In the genomic region with DNA sequence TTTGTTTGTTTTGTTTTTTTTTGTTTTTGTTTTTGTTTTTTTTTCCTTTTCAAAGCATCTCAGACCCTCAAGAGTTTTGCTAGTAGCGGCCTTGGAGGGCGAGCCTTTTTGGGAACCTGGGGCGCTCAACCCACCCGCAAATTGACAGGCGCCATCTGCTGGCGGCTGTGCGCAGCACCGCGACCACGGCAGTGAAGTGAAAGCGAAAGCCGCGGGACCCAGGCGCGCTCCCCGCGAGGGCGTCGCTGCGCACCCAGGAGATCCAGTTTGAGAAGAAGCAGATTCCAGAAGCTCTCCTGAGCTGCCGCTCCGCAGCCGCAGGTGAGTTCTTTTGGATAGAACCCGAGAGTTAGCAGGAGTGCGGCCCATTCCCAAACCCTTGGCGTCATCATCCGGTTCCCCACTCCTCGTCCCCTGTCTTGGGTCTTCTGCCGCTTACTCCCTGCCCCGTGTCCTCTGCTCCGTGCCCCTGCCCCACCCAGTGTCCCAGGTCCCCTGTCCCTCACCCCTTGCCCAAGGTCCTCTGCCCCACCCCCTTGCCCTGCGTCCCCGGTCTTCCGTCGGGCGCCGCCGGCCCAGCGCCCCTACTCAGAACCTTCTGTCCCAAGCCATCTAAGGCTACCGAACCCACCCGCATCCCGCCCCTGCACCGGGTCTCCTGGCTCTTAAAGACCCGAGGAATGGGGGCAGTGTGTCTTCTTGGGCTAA, we compare ENCODE assay signal across 8 mouse cellular contexts. TPM values are rescaled to one million over a fixed set of nuclear protein-coding genes. Genes with fewer than 3 reads are reported as not detected.
DNase-seq lines count a peak whose midpoint lies in the region; ATAC-seq and TF ChIP-seq lines count a peak whose summit lies in the region.

No protein-coding gene starts in this region.

- H3K27me3 ChIP-seq in forebrain, embryonic 16.5 days (replicated peaks; ENCODE audit: control insufficient read depth, insufficient read depth, low read length): peaks cover 22% of the 10 kb centered on the region
- peaks cover 10% of the 10 kb centered on the region; the same call in 1 of the 2 replicates for H3K27me3 ChIP-seq in neural tube, embryonic 14.5 days (ENCODE audit: control insufficient read depth, insufficient read depth, low read length)
- H3K27me3 ChIP-seq in testis, adult 2 months (ENCODE audit: control insufficient read depth, insufficient read depth, low read length): no peaks in the 10 kb centered on the region

- H3K4me3 ChIP-seq in ES-E14 (ENCODE audit: insufficient read depth in 1 of 2, low read depth in 1 of 2, low read length in 2 of 2, poor library complexity in 1 of 2, severe bottlenecking in 1 of 2): peak overlapping the region; percentile 49 to 59
- peak overlapping the region; percentile 66 for H3K4me3 ChIP-seq in forebrain, embryonic 16.5 days (replicated peaks; ENCODE audit: low read length)
- H3K4me3 ChIP-seq in lung, adult 2 months (replicated peaks; ENCODE audit: extremely low read depth, low read depth, low read length): peak overlapping the region; percentile 95
- H3K4me3 ChIP-seq in neural tube, embryonic 14.5 days (ENCODE audit: low read depth, low read length): peak overlapping the region; percentile 52
- H3K4me3 ChIP-seq in testis, adult 2 months (ENCODE audit: control insufficient read depth, low read depth, low read length): peak overlapping the region; percentile 87

- peak overlapping the region; percentile 68 for H3K9ac ChIP-seq in ES-E14 (ENCODE audit: insufficient read depth, low read depth, low read length, poor library complexity, severe bottlenecking)
- peak overlapping the region; percentile 66 for H3K9ac ChIP-seq in forebrain, embryonic 16.5 days (replicated peaks; ENCODE audit: low read depth, low read length)
- H3K9ac ChIP-seq in neural tube, embryonic 14.5 days (replicated peaks; ENCODE audit: low read depth, low read length): peak overlapping the region; percentile 44; the same call in 1 of the 2 replicates

- H3K4me2 ChIP-seq in forebrain, embryonic 16.5 days (ENCODE audit: low read length): peak overlapping the region; percentile 79
- H3K4me2 ChIP-seq in neural tube, embryonic 14.5 days (ENCODE audit: low read depth, low read length): peak overlapping the region; percentile 70

- WGBS in forebrain, embryonic 16.5 days: under 1% methylated on average over 44 of the region's 44 CpGs
- under 1% methylated on average over 44 of the region's 44 CpGs for WGBS in lung, adult 2 months
- under 1% methylated on average over 44 of the region's 44 CpGs for WGBS in neural tube, embryonic 14.5 days

- peaks cover 0 to 11% of the 10 kb centered on the region in 2 experiments; a peak in 1 of 4 replicates for H3K4me1 ChIP-seq in ES-E14 (ENCODE audit: control insufficient read depth in 2 of 2, insufficient read depth in 2 of 2, low read length in 2 of 2, poor library complexity in 1 of 2)
- peaks cover 6% of the 10 kb centered on the region for H3K4me1 ChIP-seq in forebrain, embryonic 16.5 days (replicated peaks; ENCODE audit: control insufficient read depth, insufficient read depth, low read length)
- peaks cover 7% of the 10 kb centered on the region for H3K4me1 ChIP-seq in lung, adult 2 months (ENCODE audit: control insufficient read depth, insufficient read depth, low read length)
- no peaks in the 10 kb centered on the region for H3K4me1 ChIP-seq in neural tube, embryonic 14.5 days (ENCODE audit: control insufficient read depth, insufficient read depth, low read length)
- H3K4me1 ChIP-seq in testis, adult 2 months (ENCODE audit: control insufficient read depth, insufficient read depth, low read length): no peaks in the 10 kb centered on the region; the same call in 1 of the 2 replicates

- in situ Hi-C loops in ES-E14 (cut with MboI; ENCODE audit: low sequenced_read_pairs in 2 of 2, unreplicated experiment in 2 of 2): no loop called here

- H3K36me3 ChIP-seq in ES-E14 (ENCODE audit: control insufficient read depth, insufficient read depth, low read length, poor library complexity, severe bottlenecking): no peaks in the 10 kb centered on the region
- H3K36me3 ChIP-seq in forebrain, embryonic 16.5 days (ENCODE audit: control insufficient read depth, insufficient read depth): no peaks in the 10 kb centered on the region
- H3K36me3 ChIP-seq in neural tube, embryonic 14.5 days (ENCODE audit: control insufficient read depth, insufficient read depth, low read length): no peaks in the 10 kb centered on the region
- no peaks in the 10 kb centered on the region for H3K36me3 ChIP-seq in testis, adult 2 months (ENCODE audit: control insufficient read depth, insufficient read depth, low read length)

- H3K27ac ChIP-seq in ES-E14 (ENCODE audit: insufficient read depth, low read depth, low read length, poor library complexity, severe bottlenecking): no peak overlapping the region
- no peak overlapping the region for H3K27ac ChIP-seq in forebrain, embryonic 16.5 days (ENCODE audit: low read length)
- H3K27ac ChIP-seq in neural tube, embryonic 14.5 days (ENCODE audit: low read depth, low read length): no peak overlapping the region
- no peak overlapping the region for H3K27ac ChIP-seq in testis, adult 2 months (ENCODE audit: control insufficient read depth, insufficient read depth, low read depth, low read length)

- ATAC-seq in forebrain, embryonic 16.5 days: peak; percentile 74
- 0 out of 2 replicates have a peak, but pooled peaks have one; percentile 49 for ATAC-seq in neural tube, embryonic 14.5 days (ENCODE audit: low read depth)

- peak; percentile 61 for DNase-seq in ES-E14 (ENCODE audit: low read depth, low spot score)
- peak; percentile 83 to 88 for DNase-seq in cerebellum, adult 18-20 months
- peak; percentile 94 for DNase-seq in heart, postnatal 4 days
- peak; percentile 60 to 85 for DNase-seq in layer of hippocampus, adult 8-10 months (ENCODE audit: low spot score in 2 of 2)
- DNase-seq in lung, adult 2 months: peak; percentile 93

- peak; percentile 74 for TF ChIP-seq CTCF in lung, adult 2 months (IDR thresholded peaks at IDR 0.05; ENCODE audit: insufficient read depth, low read length)
- TF ChIP-seq CTCF in testis, adult 2 months (IDR thresholded peaks at IDR 0.05; ENCODE audit: control insufficient read depth, insufficient read depth, insufficient replicate concordance, low read depth, low read length): peak; percentile 76

- no peaks in the 10 kb centered on the region for H3K9me3 ChIP-seq in ES-E14 (ENCODE audit: control insufficient read depth, insufficient read depth, low read depth, low read length)
- no peaks in the 10 kb centered on the region for H3K9me3 ChIP-seq in forebrain, embryonic 16.5 days (ENCODE audit: control insufficient read depth, low read length)
- no peaks in the 10 kb centered on the region for H3K9me3 ChIP-seq in neural tube, embryonic 14.5 days (ENCODE audit: control insufficient read depth, low read length)

- peak; percentile 72; the same call in 1 of the 2 replicates for TF ChIP-seq POLR2A in lung, adult 2 months (IDR thresholded peaks at IDR 0.05; ENCODE audit: borderline replicate concordance, extremely low read depth, low read depth, low read length)
- no peak for TF ChIP-seq POLR2A in testis, adult 2 months (IDR thresholded peaks at IDR 0.05; ENCODE audit: control insufficient read depth, low read depth, low read length)

TF ChIP-seq in ES-E14, 5 proteins besides CTCF, POLR2A, EP300 and RAD21 (continues in another document):
- no peak for TF ChIP-seq HCFC1 (IDR thresholded peaks at IDR 0.05; ENCODE audit: borderline replicate concordance, insufficient read depth, low read length)
- TF ChIP-seq ZNF384 (IDR thresholded peaks at IDR 0.05; ENCODE audit: low read depth, low read length): no peak

RNA-seq across cellular contexts. Expression of a gene that starts 1.1 kb away (rescaled TPM):
- total RNA-seq in ES-E14 (2012; rRNA removed): 4.0 and 5.1 TPM in 2 replicates
- 1.6 and 2.6 TPM in 2 replicates for polyA plus RNA-seq in forebrain, embryonic 16.5 days (2015; fragmentation: Nextera tagmentation; extraction: Ambion mirVana)
- 10 to 100 TPM; 10.7 to 12.3 TPM for total RNA-seq in heart, postnatal 4 days (2021)
- total RNA-seq in layer of hippocampus, adult 8-10 months (2022): 10 to 100 TPM; 12.3 to 18.1 (median 15.9) TPM
- 68.8 and 70.9 TPM in 2 replicates for polyA plus RNA-seq in lung, adult 2 months (2012; rRNA removed)
- polyA plus RNA-seq in neural tube, embryonic 14.5 days (2014; fragmentation: Nextera tagmentation; extraction: Ambion mirVana): 0.70 and 0.90 TPM in 2 replicates
- 1.3 and 2.0 TPM in 2 replicates for polyA plus RNA-seq in testis, adult 2 months (2012; rRNA removed)

RNA-seq across cellular contexts. Expression of a gene that starts 6.9 kb away (rescaled TPM):
- 3.2 and 7.4 TPM in 2 replicates for total RNA-seq in ES-E14 (2012; rRNA removed)
- polyA plus RNA-seq in forebrain, embryonic 16.5 days (2015; fragmentation: Nextera tagmentation; extraction: Ambion mirVana): 1.5 and 2.5 TPM in 2 replicates
- 1 to 10 TPM; 3.7 to 7.0 TPM for total RNA-seq in heart, postnatal 4 days (2021)
- total RNA-seq in layer of hippocampus, adult 8-10 months (2022): 10 to 100 TPM in 2 of 4 experiments, 1 to 10 TPM in 2; 3.8 to 18.8 (median 10.0) TPM
- polyA plus RNA-seq in lung, adult 2 months (2012; rRNA removed): 112 and 130 TPM in 2 replicates
- 0.76 and 3.5 TPM in 2 replicates for polyA plus RNA-seq in neural tube, embryonic 14.5 days (2014; fragmentation: Nextera tagmentation; extraction: Ambion mirVana)
- polyA plus RNA-seq in testis, adult 2 months (2012; rRNA removed): 2.0 and 2.3 TPM in 2 replicates

RNA-seq across cellular contexts. Expression of a gene that starts 16.9 kb away (rescaled TPM):
- total RNA-seq in ES-E14 (2012; rRNA removed): 3.8 and 4.1 TPM in 2 replicates
- 0.43 and 1.5 TPM in 2 replicates for polyA plus RNA-seq in forebrain, embryonic 16.5 days (2015; fragmentation: Nextera tagmentation; extraction: Ambion mirVana)
- 1 to 10 TPM; 2.5 to 3.8 TPM for total RNA-seq in heart, postnatal 4 days (2021)
- total RNA-seq in layer of hippocampus, adult 8-10 months (2022): 1 to 10 TPM; 3.9 to 9.0 (median 5.8) TPM
- polyA plus RNA-seq in lung, adult 2 months (2012; rRNA removed): 83.8 and 99.1 TPM in 2 replicates
- polyA plus RNA-seq in neural tube, embryonic 14.5 days (2014; fragmentation: Nextera tagmentation; extraction: Ambion mirVana): 0.63 and 1.3 TPM in 2 replicates
- polyA plus RNA-seq in testis, adult 2 months (2012; rRNA removed): 1.7 TPM in 2 replicates

RNA-seq across cellular contexts. Expression of a gene that starts 17.1 kb away (rescaled TPM):
- 13.9 and 23.1 TPM in 2 replicates for total RNA-seq in ES-E14 (2012; rRNA removed)
- 1.9 and 2.6 TPM in 2 replicates for polyA plus RNA-seq in forebrain, embryonic 16.5 days (2015; fragmentation: Nextera tagmentation; extraction: Ambion mirVana)
- 1 to 10 TPM; 4.8 to 5.4 TPM for total RNA-seq in heart, postnatal 4 days (2021)
- total RNA-seq in layer of hippocampus, adult 8-10 months (2022): 10 to 100 TPM in 1 of 4 experiments, 1 to 10 TPM in 3; 2.5 to 10.6 (median 5.8) TPM
- 45.1 and 46.3 TPM in 2 replicates for polyA plus RNA-seq in lung, adult 2 months (2012; rRNA removed)
- polyA plus RNA-seq in neural tube, embryonic 14.5 days (2014; fragmentation: Nextera tagmentation; extraction: Ambion mirVana): 0.68 and 2.0 TPM in 2 replicates
- polyA plus RNA-seq in testis, adult 2 months (2012; rRNA removed): 1.5 TPM in 2 replicates

RNA-seq across cellular contexts. Expression of a gene that starts 34.2 kb away (rescaled TPM):
- not detected in 2 replicates for total RNA-seq in ES-E14 (2012; rRNA removed)
- 0.15 and 0.28 TPM in 2 replicates for polyA plus RNA-seq in forebrain, embryonic 16.5 days (2015; fragmentation: Nextera tagmentation; extraction: Ambion mirVana)
- total RNA-seq in heart, postnatal 4 days (2021): under 1 TPM; 0.23 to 0.38 TPM
- 1 to 10 TPM in 2 of 4 experiments, under 1 TPM in 1, not detected in 1; 0.69 to 3.3 (median 1.8) TPM for total RNA-seq in layer of hippocampus, adult 8-10 months (2022)
- polyA plus RNA-seq in lung, adult 2 months (2012; rRNA removed): 18.8 and 34.6 TPM in 2 replicates
- polyA plus RNA-seq in neural tube, embryonic 14.5 days (2014; fragmentation: Nextera tagmentation; extraction: Ambion mirVana): not detected in 2 replicates
- 0.06 and 0.16 TPM in 2 replicates for polyA plus RNA-seq in testis, adult 2 months (2012; rRNA removed)

Comparison
In these comparisons a context has a peak if more than half of its experiments do, and no peak if none do; other contexts are left out.
1. RNA of a gene that starts 1.1 kb away (polyA plus RNA-seq): 68.8 to 70.9 TPM in lung, adult 2 months; 1.6 to 2.6 TPM in forebrain, embryonic 16.5 days, 1.3 to 2.0 TPM in testis, adult 2 months and 0.70 to 0.90 TPM in neural tube, embryonic 14.5 days; every median in the first group is over 10 times any median in the second.
2. RNA of a gene that starts 6.9 kb away (polyA plus RNA-seq): 112 to 130 TPM in lung, adult 2 months; 2.0 to 2.3 TPM in testis, adult 2 months, 1.5 to 2.5 TPM in forebrain, embryonic 16.5 days and 0.76 to 3.5 TPM in neural tube, embryonic 14.5 days; every median in the first group is over 10 times any median in the second.
3. RNA of a gene that starts 16.9 kb away (polyA plus RNA-seq): 83.8 to 99.1 TPM in lung, adult 2 months; 1.7 TPM in testis, adult 2 months, 0.63 to 1.3 TPM in neural tube, embryonic 14.5 days and 0.43 to 1.5 TPM in forebrain, embryonic 16.5 days; every median in the first group is over 10 times any median in the second.
4. Peak in every context shown above with its lines, with median percentiles within 50 percentile points of each other: DNase-seq, H3K4me3 ChIP-seq and H3K9ac ChIP-seq.